Mouse (Mus musculus): ENCODE results near the gene Gadd45b.
A peak's percentile ranks its signal among the peaks of the same experiment; 100 is the strongest.

Gene Gadd45b

DNA sequence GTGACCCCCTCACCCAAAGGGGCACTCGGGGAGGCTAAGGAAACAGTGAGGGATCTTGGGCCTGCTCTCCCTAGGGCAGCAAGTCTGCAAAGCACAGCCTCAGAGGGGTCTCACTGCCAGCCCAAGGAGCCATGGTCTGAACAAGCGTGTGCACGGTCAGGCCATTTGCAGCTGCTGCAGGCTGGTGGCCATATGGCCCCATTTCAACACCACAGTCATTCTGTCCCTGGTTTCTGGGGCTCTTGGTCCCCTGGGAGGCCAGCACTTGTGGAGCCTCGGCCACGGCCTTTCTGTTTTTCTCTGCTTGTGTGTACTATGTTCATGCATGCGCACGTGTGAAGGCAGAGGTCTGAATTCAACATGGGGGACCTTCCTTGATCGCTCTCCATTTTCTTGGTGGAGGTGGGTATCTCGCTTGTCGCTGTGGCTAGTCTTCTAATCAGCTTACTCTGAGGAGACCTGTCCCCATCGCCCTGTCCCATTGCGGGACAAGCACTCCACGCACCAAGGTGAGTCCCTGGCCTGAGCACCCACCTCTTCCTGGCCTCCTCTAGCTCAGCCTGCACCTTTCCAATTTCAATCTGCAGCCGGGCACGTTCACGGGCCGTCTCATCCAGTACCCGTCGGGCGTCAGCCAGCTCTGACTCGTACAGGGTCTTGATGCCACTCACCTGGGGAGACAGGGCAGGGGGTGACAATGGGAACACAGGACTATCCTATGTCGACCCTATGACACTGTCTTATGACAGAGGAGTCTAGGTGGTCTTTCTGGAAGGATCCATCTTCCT, 20.3 kb upstream of the Gadd45b start:
- no peak for DNase-seq (ENCODE audit: low read depth in 1 of 2, low spot score in 2 of 2)

DNA sequence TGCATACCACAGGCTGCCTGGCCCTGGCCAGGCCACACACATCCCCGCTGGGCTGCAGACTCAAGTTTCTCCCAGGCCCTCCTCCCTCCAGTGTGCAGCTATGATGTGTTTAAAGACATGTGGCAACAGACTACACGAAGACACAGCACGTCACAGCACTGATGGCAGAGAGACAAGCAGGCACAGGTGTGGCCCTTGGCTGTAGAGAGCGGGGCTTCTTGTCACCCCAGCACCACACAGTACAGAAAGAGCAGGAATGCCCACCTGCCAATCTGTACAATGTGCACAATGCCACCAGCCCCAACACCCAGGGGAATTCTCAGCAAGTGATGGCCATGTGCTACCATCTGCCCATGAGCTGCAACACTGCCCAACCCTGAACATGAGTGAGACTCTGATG, 18.5 kb upstream of the Gadd45b start:
- no peak for DNase-seq (ENCODE audit: low read depth in 1 of 2, low spot score in 2 of 2)

DNA sequence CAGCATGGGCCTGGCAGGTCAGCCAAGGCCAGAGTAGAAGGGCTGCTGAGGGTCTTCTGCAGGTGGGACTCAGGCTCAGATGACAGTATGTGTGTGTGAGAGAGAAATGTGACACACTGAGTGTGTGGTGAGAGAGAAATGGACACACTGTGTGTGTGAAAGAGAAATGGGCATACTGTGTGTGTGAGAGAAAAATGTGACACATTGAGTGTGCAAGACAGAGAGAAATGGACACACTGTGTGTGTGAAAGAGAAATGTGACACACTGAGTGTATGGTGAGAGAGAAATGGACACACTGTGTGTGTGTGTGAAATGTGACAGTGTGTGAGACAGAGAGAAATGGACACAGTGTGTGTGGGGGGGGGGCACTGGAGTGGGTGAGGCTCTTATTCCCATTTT, 18.0 kb upstream of the Gadd45b start:
- no peak for DNase-seq (ENCODE audit: low read depth in 1 of 2, low spot score in 2 of 2)

DNA sequence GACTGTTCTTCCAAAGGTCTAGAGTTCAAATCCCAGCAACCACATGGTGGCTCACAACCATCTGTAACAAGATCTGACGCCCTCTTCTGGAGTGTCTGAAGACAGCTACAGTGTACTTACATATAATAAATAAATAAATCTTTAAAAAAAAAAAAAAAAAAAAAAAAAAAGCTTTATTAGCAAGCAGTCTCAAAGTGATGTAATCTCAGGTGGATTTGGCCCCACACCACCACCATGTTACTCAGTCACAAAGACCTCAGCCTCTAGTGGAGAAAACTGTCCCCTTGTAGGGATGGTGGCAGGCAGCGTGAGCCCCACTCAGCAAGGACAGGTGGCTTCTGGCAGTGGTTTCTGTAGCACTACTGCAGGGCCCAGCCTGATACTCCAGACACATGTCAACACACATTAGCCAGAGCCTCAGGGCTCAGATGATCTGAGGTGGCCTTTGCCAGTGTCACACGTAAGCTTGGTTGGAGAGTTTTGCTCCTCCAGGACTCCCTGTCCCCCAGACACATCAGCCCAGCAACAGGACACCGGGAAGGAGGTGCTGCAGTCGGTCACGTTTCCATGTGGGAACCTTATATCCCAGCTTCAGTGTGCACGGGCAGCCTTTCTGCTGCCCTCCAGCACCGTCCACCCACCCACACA, 16.4 kb upstream of the Gadd45b start:
- DNase-seq (ENCODE audit: low read depth in 1 of 2, low spot score in 2 of 2), result no peak

DNA sequence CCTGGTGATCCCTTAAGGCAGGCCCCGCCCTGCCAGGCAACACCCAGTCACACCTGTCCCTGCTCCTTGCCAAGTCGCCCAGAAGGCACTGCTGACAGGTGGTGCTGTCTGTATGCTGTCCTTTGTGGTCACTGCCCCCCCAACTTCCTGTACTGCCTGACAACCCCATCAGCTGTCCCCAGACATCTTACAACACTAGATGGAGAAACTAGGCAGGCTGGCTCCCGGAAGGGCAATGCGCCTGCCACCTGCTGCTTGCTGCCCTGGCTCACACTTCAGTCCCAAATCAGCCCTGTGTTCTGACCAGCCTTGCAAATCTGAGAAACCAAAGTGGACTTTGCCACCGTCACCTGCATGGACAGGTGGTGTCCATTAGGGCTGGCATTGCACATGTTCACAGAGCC, 15.6 kb upstream of the Gadd45b start:
- DNase-seq (ENCODE audit: low read depth in 1 of 2, low spot score in 2 of 2), result no peak

DNA sequence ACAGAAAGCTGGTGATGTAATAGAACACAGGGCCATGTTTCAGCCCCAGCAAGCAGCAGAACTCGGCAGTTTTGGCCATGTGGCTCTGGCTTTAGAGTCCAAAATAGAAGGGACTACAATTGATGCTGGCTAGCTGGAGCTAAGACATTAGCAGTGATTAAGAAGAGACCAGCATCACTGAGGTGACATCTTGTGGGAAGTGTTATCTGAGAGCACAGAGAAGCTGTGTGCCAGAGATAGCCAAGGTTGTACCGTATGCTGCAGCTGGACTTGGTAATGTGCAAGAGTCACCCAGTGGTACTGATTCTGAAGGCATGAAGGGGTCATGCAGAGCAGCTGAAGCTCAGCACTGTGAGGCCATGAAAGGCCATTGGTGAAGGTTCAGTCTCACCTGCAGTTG, 14.6 kb upstream of the Gadd45b start:
- no peak for DNase-seq (ENCODE audit: low read depth in 1 of 2, low spot score in 2 of 2)

DNA sequence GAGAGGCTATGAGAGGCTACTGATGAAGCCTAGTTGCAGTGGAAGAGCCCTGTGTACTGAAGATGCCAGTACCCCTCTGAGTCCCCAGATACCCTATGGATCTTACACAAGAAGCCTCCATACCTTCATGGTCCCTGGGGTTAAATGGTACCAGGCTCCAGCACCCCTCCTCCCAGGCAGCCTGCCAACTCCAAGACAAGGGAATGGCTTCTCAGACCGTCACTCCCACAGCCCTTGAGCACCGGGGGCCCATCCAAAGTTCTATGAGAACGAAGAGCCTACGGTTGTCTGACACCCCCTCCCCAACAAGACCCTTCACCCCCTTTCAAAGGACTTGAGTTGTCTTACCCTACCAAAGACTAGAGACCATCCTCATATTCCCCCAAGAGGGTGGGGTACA, 14.1 kb upstream of the Gadd45b start:
- DNase-seq (ENCODE audit: low read depth in 1 of 2, low spot score in 2 of 2), result no peak

DNA sequence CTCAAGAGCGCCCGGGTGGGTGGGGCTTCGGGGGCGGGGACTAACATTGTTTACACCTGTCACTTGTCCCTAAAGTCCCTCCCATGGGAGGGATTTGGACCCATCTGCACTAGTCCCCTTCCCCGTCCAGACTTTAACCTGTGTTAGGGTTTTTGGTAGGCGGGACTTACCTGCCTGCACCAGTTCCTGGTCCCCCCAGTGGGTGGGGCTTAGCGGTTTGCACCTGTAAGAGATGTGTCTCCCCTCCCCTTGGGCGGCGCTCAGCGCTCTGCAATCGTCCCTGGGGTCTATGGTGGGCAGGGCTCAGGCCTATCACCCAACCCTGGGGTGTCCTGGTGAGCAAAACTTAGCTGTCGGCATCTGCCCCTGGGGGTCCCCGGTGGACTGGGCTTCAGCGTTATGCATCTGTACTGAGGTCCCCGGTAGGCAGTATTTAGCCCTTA, 12.5 kb upstream of the Gadd45b start:
- DNase-seq (ENCODE audit: low read depth in 1 of 2, low spot score in 2 of 2), result no peak

DNA sequence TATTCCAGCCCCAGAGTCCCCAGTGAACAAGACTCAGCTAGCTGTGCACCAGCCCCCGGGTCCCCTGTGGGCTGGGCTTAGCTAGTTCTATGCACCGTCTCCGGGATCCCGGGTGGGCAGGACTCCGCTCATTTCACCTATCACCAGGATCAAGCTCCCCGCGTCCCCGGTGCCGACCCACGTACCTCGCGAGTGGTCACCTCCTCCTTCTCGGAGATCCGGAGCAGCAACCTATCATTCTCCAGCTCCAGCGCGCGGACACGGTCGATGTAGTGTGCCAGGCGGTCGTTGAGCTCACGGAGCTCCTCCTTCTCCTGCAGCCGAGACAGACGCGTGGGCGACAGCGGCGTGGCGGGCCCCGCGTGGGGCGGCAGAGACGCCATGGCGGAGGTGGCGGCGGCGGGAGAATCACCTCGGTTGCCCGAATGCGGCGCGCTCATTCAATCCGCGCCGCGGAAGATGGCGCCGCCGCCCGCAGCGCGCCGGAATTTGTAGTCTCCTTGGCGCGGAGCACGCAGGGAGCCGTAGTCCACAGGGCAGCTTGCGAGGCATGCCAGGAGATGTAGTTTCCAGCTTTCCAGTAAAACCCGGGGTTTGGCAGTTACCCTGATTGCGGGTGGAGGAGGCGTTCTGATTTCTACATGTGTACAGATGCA, 12.0 kb upstream of the Gadd45b start, which contains the start of gene Lmnb2:
Gene Lmnb2, minus strand, starts transcription at position 467 of the 656 bp plus-strand sequence.
- DNase-seq (ENCODE audit: low read depth in 1 of 2, low spot score in 2 of 2), result no peak

DNA sequence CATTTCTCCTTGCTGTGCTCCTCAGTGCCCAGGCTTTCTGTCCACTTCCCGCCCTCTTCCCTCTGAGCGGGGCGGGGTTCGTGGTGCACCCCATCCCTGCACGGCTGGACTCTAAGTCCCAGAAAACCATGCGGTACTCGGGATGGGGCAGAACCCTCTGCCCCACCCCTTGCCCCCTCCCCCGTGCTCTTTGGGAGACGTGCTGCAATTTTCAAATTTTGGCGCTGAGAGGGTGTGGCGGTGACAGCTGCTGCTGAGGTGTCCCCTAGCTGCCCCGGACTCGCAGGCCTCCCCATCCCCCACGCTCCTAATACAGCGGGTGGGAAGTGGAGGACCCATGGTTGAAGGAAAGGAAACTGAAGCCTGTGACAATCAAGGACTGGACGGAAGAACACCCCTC, 8.0 kb upstream of the Gadd45b start:
- DNase-seq (ENCODE audit: low read depth in 1 of 2, low spot score in 2 of 2), result no peak

DNA sequence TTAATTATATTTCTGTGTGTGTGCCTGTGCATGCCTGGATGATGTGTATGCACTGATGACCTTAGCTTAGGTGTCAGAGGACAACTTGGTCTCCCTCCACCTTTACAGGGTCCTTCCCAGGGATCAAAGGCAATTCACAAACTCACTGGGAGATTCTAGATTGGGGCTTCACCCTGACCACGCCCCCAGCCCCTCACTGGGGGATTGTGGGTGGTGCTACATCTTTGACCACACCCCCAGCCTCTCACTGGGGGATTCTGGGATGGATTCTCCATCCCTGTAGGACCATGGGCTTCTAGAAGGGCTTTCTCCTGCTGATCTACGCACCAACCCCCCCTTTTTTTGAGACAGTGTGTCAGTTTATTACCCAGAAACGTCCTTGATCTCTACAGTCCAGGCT, 4.4 kb upstream of the Gadd45b start:
- no peak for DNase-seq (ENCODE audit: low read depth in 1 of 2, low spot score in 2 of 2)

DNA sequence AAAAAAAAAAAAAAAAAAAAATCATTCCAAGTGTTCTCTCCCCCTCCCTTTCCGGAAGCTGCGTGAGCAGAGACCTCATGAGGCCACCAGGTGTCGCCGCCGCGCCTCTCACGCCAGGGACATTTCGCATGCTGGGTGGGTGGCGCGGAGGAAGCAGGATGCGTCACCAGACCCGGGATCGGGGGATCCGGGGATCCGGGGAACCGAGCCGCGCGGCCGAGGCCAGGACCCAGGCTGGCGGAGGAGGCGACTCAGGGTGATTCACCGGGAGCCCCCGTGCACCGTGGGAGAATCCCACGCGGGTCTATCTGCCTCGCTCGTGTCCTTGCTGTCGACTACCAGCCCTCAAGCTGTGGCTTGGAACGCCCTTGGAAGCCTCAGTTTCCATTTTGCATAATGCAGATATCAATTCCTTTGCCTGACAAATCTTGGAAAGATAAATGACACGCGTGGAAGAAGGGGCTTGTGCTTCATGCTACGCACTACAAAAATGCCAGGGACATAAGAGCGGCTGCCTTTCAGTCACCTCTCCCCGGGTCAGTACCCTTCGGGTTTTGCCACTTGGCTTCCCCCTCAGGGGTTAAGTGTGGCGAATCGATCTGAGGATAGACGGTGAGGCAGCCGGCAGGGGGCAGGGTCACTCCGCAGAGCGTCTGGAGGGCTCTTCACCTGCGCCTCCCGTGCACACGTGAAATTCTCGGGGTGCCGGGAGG, 1.1 kb upstream of the Gadd45b start:
- DNase-seq (ENCODE audit: low read depth in 1 of 2, low spot score in 2 of 2), result peak; percentile 70 to 86

DNA sequence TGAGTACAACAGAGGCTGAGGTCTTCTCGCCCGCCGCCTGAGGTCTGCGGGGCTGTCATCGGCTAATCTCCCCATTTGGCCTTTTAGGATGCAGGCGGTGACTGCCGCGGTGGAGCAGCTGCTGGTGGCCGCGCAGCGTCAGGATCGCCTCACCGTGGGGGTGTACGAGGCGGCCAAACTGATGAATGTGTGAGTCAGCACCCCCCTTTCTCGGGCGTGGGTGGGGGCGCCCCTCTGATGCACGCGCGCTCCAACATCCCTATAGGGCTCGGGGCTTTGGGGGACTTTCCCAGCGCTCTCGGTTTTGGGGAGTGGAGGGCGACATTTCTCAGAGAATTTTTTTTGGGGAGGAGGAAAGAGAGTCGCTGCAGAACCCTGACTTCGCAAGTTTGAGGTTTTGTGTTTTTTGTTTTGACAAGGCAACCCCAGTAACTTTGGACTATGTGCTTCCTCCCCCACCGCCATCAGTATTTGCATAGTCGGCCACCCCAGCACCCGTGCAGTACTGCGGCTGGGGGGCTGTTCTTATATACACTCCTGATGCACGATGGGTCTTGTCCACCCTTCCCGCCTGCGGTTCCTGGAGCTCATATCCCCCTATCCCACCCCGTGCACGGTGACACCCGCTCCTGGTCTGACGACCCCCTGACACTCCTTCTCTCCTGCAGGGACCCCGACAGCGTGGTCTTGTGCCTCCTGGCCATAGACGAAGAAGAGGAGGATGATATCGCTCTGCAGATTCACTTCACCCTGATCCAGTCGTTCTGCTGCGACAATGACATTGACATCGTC, 684 bp downstream of the Gadd45b start:
- DNase-seq (ENCODE audit: low read depth in 1 of 2, low spot score in 2 of 2), result no peak

DNA sequence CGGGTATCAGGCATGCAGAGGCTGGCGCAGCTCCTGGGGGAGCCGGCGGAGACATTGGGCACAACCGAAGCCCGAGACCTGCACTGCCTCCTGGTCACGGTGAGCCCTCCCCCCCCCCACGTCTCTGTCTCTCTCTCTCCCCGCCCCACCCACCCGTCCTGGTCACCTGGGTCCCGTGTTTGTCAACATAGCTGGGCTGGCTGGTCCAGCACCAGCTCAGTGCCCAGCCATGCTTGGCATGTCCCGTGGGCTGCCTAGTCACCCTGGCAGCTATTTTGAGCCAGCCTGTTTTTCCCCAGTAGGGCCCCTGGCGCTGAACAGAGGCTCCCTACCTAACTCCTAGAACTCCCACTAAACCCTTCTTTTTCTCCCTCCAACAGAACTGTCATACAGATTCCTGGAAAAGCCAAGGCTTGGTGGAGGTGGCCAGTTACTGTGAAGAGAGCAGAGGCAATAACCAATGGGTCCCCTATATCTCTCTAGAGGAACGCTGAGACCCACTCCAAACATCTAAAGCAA, 1.3 kb downstream of the Gadd45b start:
- DNase-seq (ENCODE audit: low read depth in 1 of 2, low spot score in 2 of 2), result no peak

DNA sequence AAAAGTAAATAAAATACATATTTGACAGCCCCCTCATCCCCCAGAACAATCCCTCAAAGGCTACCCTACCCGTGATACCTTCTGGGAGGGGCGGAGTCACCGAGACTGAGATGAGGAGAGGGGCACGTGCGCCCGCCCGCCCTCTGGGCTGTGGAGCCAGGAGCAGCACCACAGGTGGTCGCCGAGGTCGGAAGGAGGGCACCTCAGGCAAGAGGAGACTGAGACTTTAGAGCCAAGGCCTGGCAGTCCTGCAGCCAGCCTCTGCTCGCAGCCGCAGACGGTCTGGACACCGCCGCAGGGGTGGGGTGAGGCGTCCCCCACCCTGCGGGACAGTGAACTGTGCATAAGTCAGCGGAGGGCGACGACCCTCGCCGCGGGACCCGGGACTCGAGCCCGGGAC, 1.8 kb downstream of the Gadd45b start:
- DNase-seq (ENCODE audit: low read depth in 1 of 2, low spot score in 2 of 2), result no peak

DNA sequence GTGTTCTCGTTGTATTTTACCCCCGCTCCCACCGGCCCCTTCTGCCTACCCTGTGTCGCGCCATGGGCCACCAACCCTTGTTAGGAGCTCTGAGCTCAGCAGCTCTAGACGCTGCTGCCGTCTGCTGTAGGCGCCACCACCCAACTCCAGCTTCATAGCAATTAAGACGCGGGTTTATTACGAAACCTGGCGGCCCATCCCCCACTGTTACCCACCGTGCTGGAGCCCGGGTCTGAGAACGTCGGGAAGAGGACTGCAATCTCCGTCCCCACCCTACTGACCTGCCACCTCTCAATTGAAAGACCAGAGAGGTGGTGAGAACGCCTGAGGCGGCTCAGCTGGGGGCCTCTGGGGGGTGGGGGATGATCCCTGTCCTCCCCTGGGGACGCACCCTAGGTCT, 2.3 kb downstream of the Gadd45b start:
- no peak for DNase-seq (ENCODE audit: low read depth in 1 of 2, low spot score in 2 of 2)

DNA sequence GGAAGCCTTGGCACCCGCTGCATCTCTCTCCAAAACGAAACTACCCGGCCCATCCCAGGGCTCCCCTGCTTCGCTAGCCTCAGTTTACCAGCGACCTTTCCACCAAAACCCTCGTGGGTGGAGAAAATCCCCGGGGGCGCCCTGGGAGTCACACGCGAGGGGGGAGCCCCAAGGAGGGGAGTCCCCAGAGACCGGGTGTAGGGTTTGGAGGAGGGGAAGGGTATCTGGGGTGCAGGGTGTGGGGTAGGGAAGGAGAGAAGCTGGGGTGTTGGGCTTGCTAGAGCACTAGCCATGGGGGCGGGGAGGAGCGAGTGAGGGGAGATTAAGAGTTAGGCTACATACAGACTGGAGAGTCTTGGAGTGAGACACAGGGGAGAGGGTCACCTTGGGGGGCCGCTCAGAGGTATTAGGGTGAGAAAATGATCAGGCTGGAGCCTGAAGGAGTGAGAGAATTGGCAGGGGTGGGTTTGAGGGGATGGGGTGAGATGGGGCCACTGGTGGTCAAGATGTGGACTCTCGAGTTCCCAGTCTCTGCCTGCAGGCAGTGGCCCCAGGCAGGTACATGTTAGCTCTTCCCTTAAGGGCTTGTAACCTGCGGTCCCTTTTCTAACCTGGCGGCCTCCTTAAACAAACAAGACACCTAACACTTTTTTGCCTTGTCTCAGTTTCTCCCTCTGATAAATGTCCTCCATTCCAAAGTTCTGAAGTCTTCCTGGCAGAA, 3.0 kb downstream of the Gadd45b start:
- DNase-seq (ENCODE audit: low read depth in 1 of 2, low spot score in 2 of 2), result no peak

DNA sequence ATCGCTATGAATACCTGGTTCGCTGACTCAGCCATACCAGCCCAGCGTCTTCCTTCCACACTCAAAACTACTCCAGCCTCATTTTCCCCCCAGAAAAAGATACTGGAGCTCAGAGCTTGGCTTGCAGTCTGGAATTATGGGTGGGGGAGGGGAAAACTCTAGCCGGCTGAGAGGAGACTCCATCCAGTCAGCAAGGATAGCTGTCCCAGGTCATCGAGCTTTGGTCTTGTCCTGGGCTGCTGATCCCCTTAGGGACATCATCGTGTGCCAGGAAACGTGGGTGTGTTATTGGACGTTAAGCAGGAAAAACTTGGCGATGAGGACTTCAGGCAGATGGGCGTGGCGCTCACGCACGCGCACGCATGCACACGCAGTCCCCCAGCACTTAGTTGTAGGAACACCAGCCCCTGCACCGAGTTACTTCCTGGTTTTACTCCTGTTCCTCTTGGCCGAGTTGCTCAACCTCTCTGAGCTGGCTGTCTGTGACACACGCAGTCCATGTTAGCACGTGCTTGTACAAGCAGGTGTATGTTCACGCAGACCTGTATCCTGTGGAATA, 3.6 kb downstream of the Gadd45b start:
- peak in 1 of 2 experiments; percentile 48 for DNase-seq (ENCODE audit: low read depth in 1 of 2, low spot score in 2 of 2)

DNA sequence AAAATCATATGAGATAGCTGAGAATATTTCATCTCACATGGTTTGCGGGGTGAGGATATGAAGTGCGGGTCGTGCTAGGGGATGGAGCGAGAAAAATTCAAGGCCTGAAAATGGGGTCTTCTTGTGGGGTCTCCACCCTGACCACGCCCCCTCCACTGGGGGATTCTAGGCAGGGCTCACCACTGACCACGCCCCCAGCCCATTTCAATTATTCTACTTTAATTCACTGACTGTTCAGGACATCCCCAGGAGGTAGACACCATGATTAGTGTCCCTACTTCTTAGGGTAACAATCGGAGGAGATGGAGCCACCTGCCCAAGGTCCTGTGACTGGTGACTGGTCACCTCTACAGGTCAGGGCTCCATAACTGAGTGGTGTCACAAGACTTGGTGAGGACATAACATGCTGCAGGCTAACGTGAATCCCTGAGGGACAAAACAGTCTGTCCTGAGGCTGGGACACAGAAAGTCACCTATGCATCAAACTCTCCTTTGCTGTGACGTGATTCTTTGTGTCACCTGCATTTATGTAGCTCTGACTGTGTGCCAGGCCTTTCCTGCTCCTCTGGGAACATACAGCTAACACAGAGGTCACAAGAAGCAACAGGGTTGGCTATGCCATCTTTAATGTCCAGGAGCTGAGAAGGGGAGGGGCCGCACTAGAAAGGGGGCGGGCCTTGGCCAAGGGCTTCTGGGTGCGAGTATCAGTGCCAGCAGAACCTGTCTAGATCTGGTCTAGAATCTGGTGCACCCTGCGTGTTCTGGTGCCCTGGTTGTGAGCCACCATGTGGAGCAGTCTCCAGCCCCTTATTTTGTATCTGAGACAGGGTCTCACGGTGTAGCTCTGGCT, 4.5 kb downstream of the Gadd45b start:
- DNase-seq (ENCODE audit: low read depth in 1 of 2, low spot score in 2 of 2), result no peak

All from monocyte, adult 2 months (primary cell).